Mouse (Mus musculus) erythroblast, adult 5-6 weeks (primary cell): Measurements from ENCODE around the gene Afap1. TPM values are rescaled to one million over a fixed set of nuclear protein-coding genes. Genes with fewer than 3 reads are reported as not detected.

Experiments used
- ATAC-seq: replicated peaks from 2 replicates; pipeline ENCODE4 v1.8.0; 2016; ENCODE audit warnings: moderate number of reproducible peaks, mild to moderate bottlenecking, moderate TSS enrichment, inconsistent platforms; ENCODE audit not compliant: poor library complexity, low FRiP score, severe bottlenecking
- total RNA-seq, 2 experiments: library from RNA; stranded (forward) in 1 of 2; stranded (reverse) in 1 of 2; fragments of 150-400 nt in 1 of 2; fragments of 200-764, 138-1000 nt in 1 of 2; gene quantifications; 2 replicates each; pipeline versions ENCODE4 v1.2.3 to v1.2.4; 2015 to 2017; ENCODE audit warnings: low replicate concordance in 2 of 2

Gene Afap1
- total RNA-seq (2015; ENCODE audit: low replicate concordance), result 2.1 and 3.1 TPM in 2 replicates
- 2.0 and 2.2 TPM in 2 replicates for total RNA-seq (2017; ENCODE audit: low replicate concordance)

- peak; percentile 67 for ATAC-seq
Observed at GRCm38 (mm10) chr5:35893093-35893804, at the start of gene Afap1. Gene Afap1, plus strand, starts transcription at chr5:35893319.

GRCm38 (mm10) chr5:35851485-35851884 lies 41.6 kb upstream of the Afap1 start:
- ATAC-seq, result no peak

DNA sequence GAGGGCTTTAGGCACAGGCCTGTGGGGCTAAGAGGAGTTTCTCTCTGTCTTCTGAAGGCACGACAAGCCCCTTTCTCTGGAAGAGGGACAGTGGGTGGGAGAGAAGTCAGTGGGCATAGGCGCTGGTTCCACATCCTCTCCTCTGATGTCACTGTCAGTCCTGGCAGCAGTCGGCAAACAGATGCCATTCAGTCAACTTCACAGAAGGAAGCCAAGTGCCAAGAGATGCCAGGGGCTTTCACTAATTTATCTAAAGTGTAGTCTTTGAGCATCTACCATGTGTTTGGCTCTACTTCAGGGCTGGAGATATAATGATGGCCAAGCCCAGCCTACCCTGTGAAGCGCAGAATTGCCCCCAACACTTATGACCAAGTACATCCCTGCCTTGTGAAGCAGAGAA lies 39.7 kb upstream of the Afap1 start:
- no peak for ATAC-seq

DNA sequence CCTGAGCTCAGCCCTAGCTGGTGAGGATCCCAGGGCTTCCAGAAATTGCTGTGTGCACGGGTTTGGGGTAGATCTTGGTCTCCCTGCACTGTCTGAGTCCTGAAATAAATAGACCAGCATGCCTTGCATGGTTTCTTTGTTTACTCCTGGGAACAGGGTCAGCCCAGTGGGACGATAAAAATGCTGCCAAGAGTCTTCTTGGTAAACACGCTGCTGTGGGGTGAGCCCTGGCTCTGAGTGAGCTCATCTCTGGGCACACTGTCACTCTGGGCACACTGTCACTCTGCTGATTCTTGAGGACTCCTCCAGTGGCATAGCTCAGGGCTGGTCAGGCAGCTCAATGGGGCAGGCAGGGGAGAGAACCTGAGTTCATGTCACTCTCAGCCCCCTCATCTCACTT lies 36.9 kb upstream of the Afap1 start:
- ATAC-seq, result no peak

DNA sequence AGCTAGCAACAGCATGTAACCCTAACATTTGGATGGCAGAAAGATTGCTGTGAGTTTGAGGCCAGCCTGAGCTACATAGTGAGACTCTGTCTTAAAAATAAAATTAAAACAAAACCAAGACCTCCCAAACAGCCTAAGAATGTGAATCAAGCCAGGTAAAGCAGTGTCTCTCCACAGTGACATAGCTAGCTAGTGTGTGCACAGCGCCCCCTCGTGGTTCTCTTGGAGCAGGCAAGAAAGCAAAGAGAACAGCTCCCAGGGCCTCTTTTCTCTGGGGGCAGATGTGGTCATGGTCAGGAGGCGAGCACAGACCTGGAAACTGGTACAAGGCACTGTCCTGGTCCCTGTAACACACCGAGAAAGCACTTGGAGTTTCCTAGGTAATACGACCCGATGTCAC lies 35.0 kb upstream of the Afap1 start:
- no peak for ATAC-seq

- ATAC-seq, result no peak
Observed at GRCm38 (mm10) chr5:35861456-35861855, 31.7 kb upstream of the Afap1 start.

GRCm38 (mm10) chr5:35869973-35870372 lies 23.1 kb upstream of the Afap1 start:
- no peak for ATAC-seq

DNA sequence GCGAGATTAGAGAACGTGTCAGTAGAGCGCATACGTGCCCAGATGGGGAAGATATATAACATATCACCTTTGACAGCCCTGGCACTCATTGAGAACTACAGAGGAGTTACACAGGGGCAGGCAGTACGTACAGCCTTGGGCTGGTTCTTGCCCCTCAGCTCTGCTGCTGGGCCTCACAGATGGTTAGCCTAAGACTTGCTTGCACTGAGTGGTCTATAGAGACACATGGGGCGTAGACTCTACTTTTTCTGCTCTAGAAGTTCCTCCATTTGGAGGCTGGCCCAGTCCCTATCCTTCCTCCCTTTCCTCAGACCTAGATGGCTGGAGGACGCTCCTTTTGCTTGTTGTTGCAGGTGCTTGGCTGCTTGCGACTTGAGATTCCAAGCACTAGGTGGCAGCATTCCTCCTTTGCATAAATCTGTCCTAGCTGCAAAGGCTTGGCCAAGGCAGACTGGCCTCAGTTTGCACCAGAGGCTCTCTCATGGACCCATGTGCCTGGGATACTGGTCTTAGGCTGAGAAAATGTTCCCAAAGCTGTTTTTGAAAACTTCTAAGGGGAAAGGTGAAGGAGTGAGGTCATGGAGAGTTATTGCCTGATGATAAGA lies 22.6 kb upstream of the Afap1 start:
- no peak for ATAC-seq

- ATAC-seq, result no peak
Observed at GRCm38 (mm10) chr5:35873382-35873781, 19.7 kb upstream of the Afap1 start.

- ATAC-seq, result no peak
Observed at GRCm38 (mm10) chr5:35876236-35876635, 16.9 kb upstream of the Afap1 start.

GRCm38 (mm10) chr5:35879199-35879598 lies 13.9 kb upstream of the Afap1 start:
- ATAC-seq, result no peak

GRCm38 (mm10) chr5:35882391-35882790 lies 10.7 kb upstream of the Afap1 start:
- ATAC-seq, result no peak

GRCm38 (mm10) chr5:35884262-35884661 lies 8.9 kb upstream of the Afap1 start:
- ATAC-seq, result no peak

DNA sequence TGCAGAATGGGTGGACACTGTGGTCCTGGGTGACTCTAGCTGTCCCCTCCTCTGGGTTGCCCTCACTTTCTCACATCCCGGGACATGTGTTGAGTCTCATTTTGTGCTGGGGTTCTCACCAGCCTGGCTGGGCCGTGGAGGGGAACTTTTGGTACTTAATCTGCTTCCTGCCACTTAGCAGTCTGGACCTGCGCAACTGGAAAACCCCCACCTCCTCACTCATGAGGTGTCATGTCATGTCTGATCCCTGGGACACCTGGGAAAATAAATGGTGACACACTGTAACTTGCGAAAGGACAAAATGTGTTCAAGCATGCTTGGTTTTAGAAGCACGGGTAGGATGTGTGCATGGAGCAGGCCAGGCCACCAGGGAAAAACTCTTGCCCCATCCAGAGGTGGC lies 8.4 kb upstream of the Afap1 start:
- ATAC-seq, result no peak

- no peak for ATAC-seq
Observed at GRCm38 (mm10) chr5:35888959-35889358, 4.2 kb upstream of the Afap1 start.

DNA sequence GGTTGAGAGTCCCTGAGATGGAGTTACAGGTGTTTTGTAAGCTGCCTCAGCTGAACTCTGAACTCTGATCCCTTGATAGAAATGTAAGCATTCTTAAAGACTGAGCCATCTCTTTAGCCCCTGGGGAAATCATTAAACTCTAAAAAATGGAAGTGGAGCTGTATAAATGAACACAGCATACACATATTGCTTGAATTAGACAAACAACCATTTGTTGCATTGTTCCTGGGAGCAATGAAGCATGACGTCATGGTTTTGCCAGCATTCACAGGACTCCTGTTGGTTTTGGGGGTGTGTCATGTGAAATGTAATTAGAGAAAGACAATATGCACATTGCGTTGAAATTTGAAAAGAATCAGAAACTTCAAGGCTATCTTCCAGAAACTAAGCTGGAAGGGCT lies 3.5 kb upstream of the Afap1 start:
- no peak for ATAC-seq

DNA sequence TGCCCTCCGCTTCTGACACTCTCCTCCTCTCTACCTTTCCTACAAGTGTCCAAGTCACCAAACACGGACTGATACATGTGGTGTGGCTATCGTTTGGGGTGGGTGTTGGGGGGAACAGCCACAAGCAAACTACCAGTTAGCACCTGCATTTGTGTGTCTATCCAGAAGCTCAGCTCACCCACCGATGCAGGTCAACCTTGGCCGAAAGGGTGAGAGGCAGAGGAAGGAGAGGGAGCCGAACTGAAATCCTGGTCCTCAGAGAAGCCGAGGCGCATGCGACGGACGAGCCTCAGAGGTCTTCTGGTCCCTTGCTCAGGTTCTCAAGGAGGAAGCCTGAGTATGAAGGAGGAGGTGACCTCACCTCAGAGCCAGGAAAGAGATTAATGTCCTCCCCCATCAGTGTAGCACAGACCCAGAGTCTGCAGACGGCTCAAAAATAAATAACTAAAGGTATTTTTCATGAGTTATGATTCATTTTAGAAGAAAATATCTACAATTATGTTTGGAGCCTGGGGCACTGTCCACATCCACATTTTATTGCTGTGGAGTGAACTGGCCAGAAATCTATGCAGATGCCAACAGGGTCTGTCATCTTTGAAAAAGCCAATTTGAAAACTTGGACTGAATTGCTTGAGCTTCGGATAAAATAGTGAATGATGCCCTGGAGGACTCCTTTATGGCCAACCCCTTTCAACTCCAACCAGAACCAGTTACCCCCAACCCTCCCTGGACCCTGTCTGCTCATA lies 2.0 kb upstream of the Afap1 start:
- no peak for ATAC-seq

DNA sequence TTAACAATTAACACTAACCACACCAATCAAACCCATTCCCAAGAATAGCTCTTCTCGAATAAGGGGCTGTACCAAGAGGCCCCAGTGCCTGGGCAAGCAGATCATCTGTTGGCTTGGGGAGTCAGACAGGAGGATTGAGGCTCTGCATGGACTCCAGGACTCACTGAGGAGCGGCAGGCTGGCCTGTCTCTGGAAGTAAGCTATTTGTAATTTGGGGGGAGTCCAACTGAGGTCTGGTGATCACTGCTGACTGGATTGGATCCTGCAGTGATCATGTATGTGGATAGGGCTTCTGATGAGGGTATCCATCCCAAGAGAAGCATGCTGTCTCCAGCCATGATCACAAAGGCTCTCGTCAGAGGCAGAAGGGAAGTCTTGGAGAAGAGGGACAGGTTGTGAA lies 756 bp upstream of the Afap1 start:
- no peak for ATAC-seq

DNA sequence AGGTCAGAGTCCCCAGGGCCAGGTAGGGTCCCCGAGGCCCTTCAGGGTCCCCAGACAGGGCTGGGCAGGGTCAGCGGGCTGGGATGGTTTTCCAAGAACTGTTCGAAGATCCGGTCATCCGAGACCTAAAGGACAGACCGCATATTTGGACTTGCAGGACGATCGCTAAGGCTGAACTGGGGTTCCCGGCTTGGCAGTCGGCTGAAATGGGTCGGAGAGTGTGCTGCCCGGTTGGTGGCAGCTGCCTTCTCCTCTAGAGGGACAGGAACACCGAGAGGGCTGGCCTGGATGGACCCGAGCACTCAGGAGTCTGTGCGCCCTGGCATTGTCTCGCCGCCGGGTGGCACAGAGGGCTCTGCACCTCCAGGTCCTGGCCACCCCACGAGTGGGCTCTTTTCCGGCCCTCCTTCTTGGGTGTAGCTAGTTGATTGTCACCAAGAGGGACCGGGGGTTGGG lies 714 bp downstream of the Afap1 start:
- no peak for ATAC-seq

GRCm38 (mm10) chr5:35894295-35895047 lies 1.4 kb downstream of the Afap1 start:
- ATAC-seq, result no peak
